Mouse (Mus musculus): ENCODE measurements around the gene Tgoln1.

GRCm38 (mm10) chr6:72570644-72571397 is 46.0 kb downstream of the Tgoln1 start:
- TF ChIP-seq CTCF (IDR thresholded peaks at IDR 0.05; ENCODE audit: low read depth, low read length): no peak
- no peak for TF ChIP-seq GATA1 (IDR thresholded peaks at IDR 0.05; ENCODE audit: borderline replicate concordance, low read length)
- no peak for TF ChIP-seq TAL1 (conservative IDR thresholded peaks at IDR 0.05; ENCODE audit: low read depth, low read length)
- no peak for TF ChIP-seq POLR2AphosphoS5 (IDR thresholded peaks at IDR 0.05; ENCODE audit: insufficient replicate concordance, low read depth, low read length)
- no peak for TF ChIP-seq GATA2 (IDR thresholded peaks at IDR 0.05; ENCODE audit: borderline replicate concordance, low read depth, low read length)
